Mouse (Mus musculus) splenic B cell, adult 2 months (primary cell): ENCODE results near the gene Wnk4.

Source experiments
- DNase-seq: peaks from one replicate; pipeline ENCODE4 v3.0.0-alpha.2; 2011; ENCODE audit warnings: low read depth, low spot score
- H3K27me3 ChIP-seq: 2 replicates; pipeline ENCODE4 v1.6.1; 2012; ENCODE audit warnings: mild to moderate bottlenecking, low read length, moderate library complexity, mixed read lengths; ENCODE audit not compliant: control insufficient read depth, poor library complexity, insufficient read depth, severe bottlenecking
- H3K36me3 ChIP-seq: 2 replicates; pipeline ENCODE4 v1.6.1; 2012; ENCODE audit warnings: mild to moderate bottlenecking, low read length, moderate library complexity, mixed read lengths; ENCODE audit not compliant: control insufficient read depth, poor library complexity, insufficient read depth, severe bottlenecking

Gene Wnk4

DNA sequence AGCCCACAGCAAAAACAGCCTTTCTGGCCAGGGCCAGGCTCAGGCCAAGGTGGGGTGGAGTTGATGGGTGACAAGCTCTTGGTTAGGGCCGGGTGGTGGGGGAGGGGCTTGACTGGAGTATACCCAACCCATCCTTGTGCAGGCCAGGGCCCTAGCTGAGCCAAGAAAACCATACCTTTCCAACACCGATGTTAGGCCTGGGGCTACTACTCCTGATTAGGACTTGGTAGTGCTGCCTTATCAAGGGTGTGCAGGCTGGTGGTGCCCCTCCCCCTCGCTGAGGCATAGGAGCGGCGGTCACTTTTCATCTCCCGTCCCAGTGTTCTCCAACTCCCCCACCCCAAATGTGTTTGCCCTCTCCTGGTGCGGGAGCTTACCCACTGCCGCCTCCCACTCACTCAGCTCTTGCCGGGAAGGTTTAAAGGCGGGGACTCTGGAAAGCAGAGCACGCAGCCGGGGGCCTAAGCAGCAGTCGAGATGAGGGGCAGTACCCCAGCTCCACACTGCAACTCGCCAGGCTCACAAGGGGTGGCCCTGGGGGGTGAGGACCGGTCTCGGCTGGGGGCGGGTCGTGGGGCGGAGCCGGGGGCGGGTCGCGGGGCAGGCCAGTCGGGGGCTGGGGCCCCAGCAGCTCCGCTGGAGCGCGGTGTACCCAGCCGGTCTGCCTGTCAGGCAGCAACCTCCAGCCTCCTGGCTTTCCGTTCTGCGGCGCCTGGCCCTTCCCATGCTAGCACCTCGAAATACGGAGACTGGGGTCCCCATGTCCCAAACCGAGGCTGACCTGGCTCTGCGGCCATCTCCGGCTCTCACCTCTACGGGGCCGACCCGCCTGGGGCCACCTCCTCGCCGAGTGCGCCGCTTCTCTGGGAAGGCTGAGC, at the start of gene Wnk4:
Wnk4 (plus strand) TSS at position 620 of the 878 bp plus-strand sequence.
- Histone ChIP-seq H3K27me3 (peaks cover 1% of the 10 kb centered on the region; the same call in 1 of the 2 replicates), H3K36me3 (peaks cover 7% of the 10 kb centered on the region)
- DNase-seq: peak; percentile 19

DNA sequence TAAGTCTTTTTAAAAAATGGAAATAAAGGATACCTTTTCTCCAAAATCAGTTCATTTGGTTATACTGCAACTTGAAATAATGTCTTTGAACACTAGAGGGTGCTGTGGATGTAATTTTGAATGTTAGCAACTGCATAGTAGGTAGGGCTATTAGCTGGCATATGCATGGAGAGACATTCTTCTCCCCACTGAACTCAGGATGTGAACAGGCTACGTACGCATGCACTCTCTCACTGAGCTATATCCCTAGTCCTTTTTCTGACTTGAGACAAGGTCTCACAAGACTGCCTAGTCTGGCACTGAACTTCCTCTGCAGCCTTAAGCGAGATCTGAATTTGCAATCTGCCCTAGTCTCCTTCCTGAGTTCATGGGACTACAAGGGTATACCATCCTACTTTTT, 48.4 kb upstream of the Wnk4 start:
- peak; percentile 87 for DNase-seq
- H3K27me3 ChIP-seq: no peaks in the 10 kb centered on the region
- peaks cover 27% of the 10 kb centered on the region for H3K36me3 ChIP-seq

DNA sequence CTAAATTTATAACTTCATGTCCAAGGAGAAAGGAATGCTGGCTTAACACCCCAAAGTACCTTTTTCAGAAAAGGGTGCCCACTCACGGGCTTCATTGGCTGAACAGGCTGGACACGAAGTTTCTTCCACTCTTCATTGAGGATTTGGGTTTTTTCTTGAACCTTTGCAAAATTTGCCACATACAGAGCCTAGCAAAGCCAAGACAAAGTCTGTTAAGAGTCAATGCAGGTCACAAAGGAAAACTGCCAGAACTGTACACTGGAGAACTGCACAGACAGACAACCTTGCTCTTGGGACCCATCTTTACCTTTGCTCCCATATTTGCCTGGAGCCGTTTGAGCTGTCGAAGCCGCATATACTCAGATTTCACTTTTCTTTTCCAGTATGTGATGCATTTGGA, 43.4 kb upstream of the Wnk4 start:
- H3K36me3 ChIP-seq: peaks cover 16% of the 10 kb centered on the region
- DNase-seq: no peak
- no peaks in the 10 kb centered on the region for H3K27me3 ChIP-seq

DNA sequence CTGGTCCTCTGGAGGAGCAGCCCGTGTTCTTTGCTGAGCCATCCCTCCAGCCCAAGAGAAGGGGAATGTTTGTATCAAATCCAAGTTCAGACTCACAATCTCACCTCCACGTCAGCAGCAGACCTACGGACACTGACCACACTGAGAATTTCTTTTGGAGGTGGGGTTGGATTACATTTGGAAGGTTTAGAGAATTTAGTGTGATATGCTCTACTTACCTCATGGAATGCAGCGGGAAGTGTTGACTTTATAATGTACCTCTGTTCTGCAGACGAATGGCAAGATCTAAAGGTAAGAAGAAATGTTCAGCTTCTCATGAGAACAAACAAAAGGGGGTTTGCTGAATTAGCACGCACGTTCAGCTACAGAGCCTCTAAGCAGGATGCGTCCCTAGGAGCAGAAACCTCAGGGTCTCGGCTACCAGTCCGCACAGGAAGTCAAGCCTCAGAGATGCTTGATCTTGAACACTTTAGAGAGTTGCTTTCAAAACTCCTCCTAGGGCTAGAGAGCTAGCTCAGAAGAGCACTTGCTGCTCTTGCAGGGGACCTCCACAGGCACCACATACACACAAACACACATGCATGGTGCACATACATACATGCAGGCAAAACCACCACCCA, 41.8 kb upstream of the Wnk4 start:
- DNase-seq: no peak
- Histone ChIP-seq H3K36me3 (peaks cover 14% of the 10 kb centered on the region), H3K27me3 (no peaks in the 10 kb centered on the region)

DNA sequence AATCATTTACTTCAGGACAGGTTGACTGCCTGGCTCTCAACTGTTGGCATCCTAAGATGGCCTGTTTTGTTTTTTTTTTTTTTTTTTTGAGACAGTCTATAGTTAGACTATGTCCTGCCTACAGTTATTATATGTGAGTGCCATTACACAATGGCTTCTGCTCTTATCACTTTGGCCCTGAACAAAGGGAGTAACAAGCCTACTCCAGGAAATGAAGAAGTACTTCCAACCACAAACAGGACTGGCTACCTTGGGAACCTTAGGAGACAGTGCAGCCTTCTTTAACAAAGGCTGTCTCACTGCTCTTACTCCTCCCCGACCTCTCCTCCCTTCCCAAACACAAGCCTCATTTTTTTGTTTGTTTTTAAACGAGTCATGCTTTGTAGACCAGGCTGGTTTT, 39.5 kb upstream of the Wnk4 start:
- Histone ChIP-seq H3K36me3 (peaks cover 4% of the 10 kb centered on the region; the same call in 1 of the 2 replicates), H3K27me3 (no peaks in the 10 kb centered on the region)
- no peak for DNase-seq

DNA sequence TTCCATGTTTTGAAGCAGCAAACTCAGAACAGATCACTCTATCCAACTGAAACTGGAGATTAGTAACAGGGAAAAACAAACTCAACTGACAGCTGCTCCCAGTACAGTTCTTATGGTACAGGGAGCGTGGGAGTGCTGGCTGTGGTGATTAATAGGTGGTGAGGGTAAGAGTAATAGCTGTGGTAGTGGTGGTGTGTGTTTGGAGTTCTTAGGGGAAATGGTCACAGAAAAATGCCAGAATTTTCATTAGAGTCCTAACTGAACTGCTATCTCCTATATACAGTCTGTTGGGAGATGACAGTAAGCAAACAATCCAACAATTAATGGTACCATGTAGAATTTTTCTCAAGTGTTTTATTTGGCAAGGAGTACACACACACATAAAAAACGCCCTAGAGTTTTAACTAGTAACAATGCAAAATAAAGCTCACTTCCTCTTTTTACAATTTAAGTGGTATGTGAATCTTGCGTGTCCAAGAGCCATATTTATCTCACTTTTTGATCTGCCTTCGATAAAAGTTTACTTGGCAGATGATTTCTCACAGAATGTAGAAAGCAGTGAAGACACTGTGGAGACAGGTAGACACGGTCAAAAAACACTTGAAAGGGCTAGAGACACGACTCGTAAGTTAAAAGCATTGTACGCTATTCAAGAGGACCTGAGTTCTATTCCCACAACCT, 38.9 kb upstream of the Wnk4 start:
- Histone ChIP-seq H3K36me3 (peaks cover 2% of the 10 kb centered on the region; the same call in 1 of the 2 replicates), H3K27me3 (no peaks in the 10 kb centered on the region)
- peak; percentile 38 for DNase-seq

DNA sequence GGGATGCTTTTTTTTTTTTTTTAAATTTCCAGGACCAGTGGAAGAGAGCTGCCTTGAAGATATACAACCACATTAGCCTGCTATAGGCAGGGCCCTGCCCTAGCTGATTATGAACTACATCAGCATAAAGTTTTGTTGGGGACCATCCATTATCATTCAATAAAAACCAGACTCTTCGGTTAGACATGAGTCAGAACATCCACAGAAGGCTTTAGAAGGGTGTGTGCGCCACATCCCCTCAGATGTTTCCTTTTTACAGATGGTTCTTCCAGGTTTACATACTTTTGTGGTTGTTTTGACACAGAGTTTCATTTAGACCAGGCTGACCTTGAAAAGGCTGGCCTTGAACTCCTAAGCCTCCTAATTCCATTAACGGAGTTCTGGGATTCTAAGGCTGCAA, 36.0 kb upstream of the Wnk4 start:
- H3K36me3 ChIP-seq: no peaks in the 10 kb centered on the region
- DNase-seq: no peak
- H3K27me3 ChIP-seq: no peaks in the 10 kb centered on the region

DNA sequence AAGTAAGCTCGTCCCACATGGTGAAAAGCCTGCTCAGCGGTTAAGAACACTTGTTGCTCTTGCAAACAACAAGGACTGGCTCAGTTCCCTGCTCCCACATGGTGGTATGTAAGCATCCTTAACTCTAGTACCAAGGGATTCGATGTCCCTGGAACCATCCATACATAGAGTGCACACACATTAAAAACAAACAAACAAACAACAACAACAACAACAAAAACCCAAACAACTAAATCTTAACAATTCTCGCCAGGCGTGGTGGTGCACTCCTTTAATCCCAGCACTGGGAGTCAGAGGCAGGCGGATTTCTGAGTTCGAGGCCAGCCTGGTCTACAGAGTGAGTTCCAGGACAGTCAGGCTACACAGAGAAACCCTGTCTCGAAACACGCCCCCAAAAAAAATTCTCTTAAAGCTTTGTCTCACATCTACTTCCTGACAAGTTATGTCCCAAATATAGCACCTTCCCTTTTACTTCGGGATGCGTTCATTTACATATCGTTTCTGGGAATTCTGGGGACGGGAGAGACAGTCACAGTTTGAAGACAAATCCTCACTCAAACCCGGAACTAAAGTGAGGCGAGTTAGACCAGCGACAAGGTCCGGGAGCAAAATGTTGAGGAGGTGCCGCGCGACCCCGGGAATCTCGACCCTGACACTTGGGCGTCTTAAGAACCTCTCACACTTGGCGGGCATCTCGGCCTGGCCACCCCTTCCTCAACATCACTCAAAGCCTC, 34.9 kb upstream of the Wnk4 start:
- Histone ChIP-seq H3K27me3 (no peaks in the 10 kb centered on the region), H3K36me3 (no peaks in the 10 kb centered on the region)
- no peak for DNase-seq

DNA sequence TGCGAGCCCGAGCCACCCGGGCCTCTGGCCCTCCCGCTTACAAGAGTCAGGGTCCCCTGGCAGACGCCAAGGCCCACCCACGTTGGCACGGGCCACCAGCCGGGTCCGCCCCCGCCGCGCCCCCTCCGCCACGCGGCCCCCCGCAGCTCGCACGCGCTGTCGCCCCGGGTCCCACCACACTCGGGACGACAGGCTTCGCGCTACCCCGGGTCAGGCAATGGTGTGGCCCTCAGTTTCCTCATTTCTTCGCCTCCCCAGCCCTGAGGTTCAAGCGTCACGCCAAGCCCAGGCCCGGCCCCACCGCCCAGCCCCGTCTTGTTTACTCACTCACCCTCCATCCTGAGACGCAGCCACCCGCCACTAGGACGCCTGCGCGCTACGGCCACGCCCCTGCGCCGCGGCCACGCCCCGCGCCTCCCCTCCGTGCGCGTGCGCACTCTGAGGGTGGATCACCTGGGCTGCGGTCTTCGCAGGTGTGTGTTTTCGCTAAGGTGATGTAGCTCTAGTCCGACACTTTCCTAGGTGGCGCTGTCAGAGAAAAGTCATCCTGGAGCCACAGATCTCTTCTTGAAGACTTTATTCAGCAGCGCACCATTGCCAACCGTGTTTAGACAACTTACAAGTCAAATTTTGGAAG, 34.2 kb upstream of the Wnk4 start, which contains the start of gene Ezh1:
Ezh1 (minus strand) TSS at position 399 of the 637 bp plus-strand sequence.
- H3K27me3 ChIP-seq: no peaks in the 10 kb centered on the region
- peak; percentile 93 for DNase-seq

DNA sequence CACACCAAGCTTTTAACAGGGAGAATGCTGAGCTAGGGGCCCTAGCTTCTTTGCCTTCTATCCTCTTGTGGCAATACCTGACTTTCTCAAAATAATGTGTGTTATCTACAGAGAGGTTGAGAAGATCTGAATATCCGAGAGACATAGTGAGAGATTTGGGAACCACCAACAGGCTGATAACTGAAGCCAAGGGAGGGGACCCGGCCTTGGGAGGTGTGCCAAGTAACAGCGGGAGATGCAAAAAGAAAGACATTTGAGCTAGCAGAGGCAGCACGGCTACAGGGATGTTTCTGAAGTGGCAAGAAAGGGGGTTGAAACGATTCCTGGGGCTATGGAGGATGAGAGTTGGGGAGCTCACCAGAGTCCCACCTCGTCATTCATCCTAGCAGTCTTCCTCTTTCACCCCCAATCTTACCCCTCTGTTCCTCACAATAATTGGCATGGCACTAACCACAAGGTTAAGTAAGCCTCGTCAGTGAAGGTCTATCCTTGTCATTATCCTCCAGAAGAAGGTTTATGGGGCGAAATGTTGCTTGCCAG, 30.9 kb upstream of the Wnk4 start:
- no peak for DNase-seq
- no peaks in the 10 kb centered on the region for H3K36me3 ChIP-seq
- no peaks in the 10 kb centered on the region for H3K27me3 ChIP-seq

More for the DNA sequence above, 34.2 kb upstream of the Wnk4 start, which contains the start of gene Ezh1:
- H3K36me3 ChIP-seq: no peaks in the 10 kb centered on the region

DNA sequence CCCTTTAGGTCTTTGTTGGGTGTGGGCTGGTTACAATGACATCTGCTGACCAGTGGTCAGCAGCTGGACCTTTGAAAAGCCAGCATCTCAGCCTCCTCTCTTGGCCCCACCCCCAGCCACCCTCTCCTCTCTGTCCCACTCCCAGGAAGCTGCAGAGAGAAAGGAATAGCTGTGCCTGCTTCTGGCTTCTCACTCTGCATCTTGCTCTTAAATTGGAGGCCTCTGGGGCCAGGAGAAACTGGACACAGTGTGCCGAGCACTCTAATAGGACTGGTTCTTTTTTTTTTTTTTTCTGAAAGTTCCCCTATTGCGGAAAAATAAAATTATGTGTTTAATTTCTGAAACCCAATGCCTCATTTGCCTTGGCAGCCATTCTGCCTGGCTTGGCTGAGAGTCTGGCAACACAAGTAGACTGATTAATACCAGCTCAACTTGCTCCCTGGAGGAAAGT, 30.3 kb upstream of the Wnk4 start:
- Histone ChIP-seq H3K27me3 (no peaks in the 10 kb centered on the region), H3K36me3 (no peaks in the 10 kb centered on the region)
- DNase-seq: no peak

DNA sequence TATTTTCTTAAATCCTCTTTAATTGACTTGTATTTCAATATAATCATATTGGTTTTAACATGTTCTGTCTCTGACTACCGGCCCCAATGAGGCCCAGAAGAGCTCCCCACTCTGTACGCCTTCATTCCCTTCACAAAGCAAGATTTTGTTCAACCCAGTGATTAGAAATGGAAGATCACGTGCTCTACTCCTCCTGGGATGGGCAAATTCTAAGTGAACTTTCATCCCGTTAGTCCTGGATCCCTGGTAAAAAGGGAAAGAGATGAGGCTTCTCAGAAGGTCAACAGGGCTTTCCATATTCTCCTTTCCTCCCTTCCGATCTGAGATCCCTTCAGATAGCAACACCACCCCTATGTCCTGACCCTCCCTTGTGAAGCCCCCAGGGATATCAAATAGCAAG, 29.8 kb upstream of the Wnk4 start:
- no peak for DNase-seq

DNA sequence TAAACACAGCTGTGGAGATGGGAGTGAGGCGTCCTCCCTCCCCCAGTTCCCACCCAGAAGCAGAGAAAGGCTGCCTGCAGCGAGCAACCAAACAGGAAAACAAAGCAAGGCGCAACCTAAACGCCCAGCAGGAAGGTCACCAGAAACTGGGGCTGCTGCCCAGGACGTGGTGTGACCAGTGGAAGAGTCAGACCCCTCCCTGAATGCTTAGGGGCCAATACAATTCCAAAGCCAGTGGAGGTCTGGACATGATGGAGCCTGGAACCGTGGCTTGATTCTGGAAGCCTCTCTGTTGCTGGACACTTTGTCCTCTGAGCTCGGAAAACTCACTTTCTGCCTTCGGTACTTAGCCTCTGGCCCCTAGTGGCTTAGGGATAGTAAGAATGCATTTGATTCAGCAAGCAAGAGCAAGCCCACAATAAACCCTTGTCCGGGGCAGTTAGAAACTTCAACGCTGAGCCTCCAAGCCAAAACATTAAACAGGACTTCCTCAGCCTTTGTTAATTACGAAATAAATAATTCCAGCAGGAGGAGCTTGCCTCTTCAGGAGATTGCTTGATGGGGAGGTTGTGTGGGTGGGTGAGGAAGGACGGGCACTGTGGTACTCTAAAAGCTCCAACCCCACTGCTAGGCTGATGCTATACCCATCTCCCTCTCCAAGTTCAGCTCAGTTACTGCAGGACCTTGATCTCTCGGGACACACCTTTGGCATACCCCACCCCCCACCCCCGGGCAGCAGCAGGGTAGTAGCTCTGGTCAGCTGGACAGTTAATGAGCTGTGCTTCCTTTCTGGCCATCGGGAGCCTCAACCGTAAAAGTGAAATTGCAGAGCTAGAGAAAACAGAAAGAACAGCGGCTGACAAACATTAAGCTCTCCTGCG, 29.1 kb upstream of the Wnk4 start:
- no peak for DNase-seq
- Histone ChIP-seq H3K27me3 (no peaks in the 10 kb centered on the region), H3K36me3 (no peaks in the 10 kb centered on the region)

More for the DNA sequence above, 29.8 kb upstream of the Wnk4 start:
- H3K36me3 ChIP-seq: no peaks in the 10 kb centered on the region
- H3K27me3 ChIP-seq: no peaks in the 10 kb centered on the region
